Comparison of ENCODE assay signal across 17 mouse cellular contexts in genomic region chr19:21626271-21626988, GRCm38 (mm10).
"Had no signal": no experiment of that assay in that cellular context is flagged by ENCODE, and none has a peak within 500 bp of the region (broad histone marks: within the 10 kb centered on the region; RNA-seq: fewer than 3 reads in every experiment).

No protein-coding gene starts in this region.

- H3K4me2 ChIP-seq: lung, embryonic 15.5 days; midbrain, embryonic 11.5 days; midbrain, embryonic 13.5 days; midbrain, embryonic 15.5 days; neural tube, embryonic 12.5 days; stomach, embryonic 15.5 days had no signal

- ATAC-seq: lung, postnatal 0 days; midbrain, embryonic 13.5 days; midbrain, embryonic 15.5 days had no signal

- H3K27me3 ChIP-seq: lung, embryonic 15.5 days; megakaryocyte, embryonic 14.5 days; midbrain, embryonic 13.5 days; midbrain, embryonic 15.5 days; neural tube, embryonic 12.5 days; stomach, embryonic 15.5 days had no signal

- H3K36me3 ChIP-seq: lung, embryonic 15.5 days; midbrain, embryonic 13.5 days; midbrain, embryonic 15.5 days; neural tube, embryonic 12.5 days; stomach, embryonic 15.5 days had no signal

- H3K4me1 ChIP-seq: neural tube, embryonic 12.5 days; stomach, embryonic 15.5 days had no signal

- H3K27ac ChIP-seq: lung, embryonic 15.5 days; macrophage; midbrain, embryonic 13.5 days; midbrain, embryonic 15.5 days; neural tube, embryonic 12.5 days; stomach, embryonic 15.5 days; stomach, postnatal 0 days had no signal

- H3K9ac ChIP-seq: lung, embryonic 15.5 days; midbrain, embryonic 13.5 days; midbrain, embryonic 15.5 days; neural tube, embryonic 12.5 days; stomach, embryonic 15.5 days had no signal

- H3K9me3 ChIP-seq: lung, embryonic 15.5 days; megakaryocyte, embryonic 14.5 days; midbrain, embryonic 13.5 days; midbrain, embryonic 15.5 days; neural tube, embryonic 12.5 days; stomach, embryonic 15.5 days had no signal

- DNase-seq: lung, adult 2 months; lung, postnatal 14 days; lung, postnatal 36 days; right cerebral cortex, postnatal 14 days; thymus, adult 2 months; thymus, postnatal 25 days; thymus, postnatal 4 days had no signal

- H3K4me3 ChIP-seq: lung, embryonic 15.5 days; megakaryocyte, embryonic 14.5 days; midbrain, embryonic 13.5 days; midbrain, embryonic 15.5 days; neural tube, embryonic 12.5 days; stomach, embryonic 15.5 days had no signal
